Mouse (Mus musculus): ENCODE results near the gene Kif26b. TPM values are rescaled to one million over a fixed set of nuclear protein-coding genes. Genes with fewer than 3 reads are reported as not detected.

The Kif26b gene
- polyA plus RNA-seq, 1 experiment = not detected

- H3K4me3 ChIP-seq (replicated peaks; ENCODE audit: control insufficient read depth, low read depth, low read length) = no peak overlapping the region
- TF ChIP-seq POLR2A (IDR thresholded peaks at IDR 0.05; ENCODE audit: borderline replicate concordance, control insufficient read depth, low read depth, low read length) (no peak), CTCF (IDR thresholded peaks at IDR 0.05; ENCODE audit: control insufficient read depth, insufficient read depth, low read length) (no peak)
- WGBS = 68% methylated on average over 7 of the region's 7 CpGs
- no peak overlapping the region for H3K27ac ChIP-seq (ENCODE audit: control insufficient read depth, insufficient read depth, low read depth, low read length, poor library complexity)
- H3K4me1 ChIP-seq (ENCODE audit: control insufficient read depth, insufficient read depth, low read length) = no peaks in the 10 kb centered on the region
Measured at GRCm38 (mm10) chr1:178666524-178666923, 137.6 kb downstream of the Kif26b start.

- H3K4me3 ChIP-seq (replicated peaks; ENCODE audit: control insufficient read depth, low read depth, low read length) = no peak overlapping the region
- 77% methylated on average over 7 of the region's 7 CpGs for WGBS
- no peaks in the 10 kb centered on the region for H3K4me1 ChIP-seq (ENCODE audit: control insufficient read depth, insufficient read depth, low read length)
- TF ChIP-seq POLR2A (IDR thresholded peaks at IDR 0.05; ENCODE audit: borderline replicate concordance, control insufficient read depth, low read depth, low read length) = no peak
- TF ChIP-seq CTCF (IDR thresholded peaks at IDR 0.05; ENCODE audit: control insufficient read depth, insufficient read depth, low read length) = no peak
- H3K27ac ChIP-seq (ENCODE audit: control insufficient read depth, insufficient read depth, low read depth, low read length, poor library complexity) = no peak overlapping the region
Measured at GRCm38 (mm10) chr1:178667808-178668207, 138.9 kb downstream of the Kif26b start.

- no peak overlapping the region for H3K4me3 ChIP-seq (replicated peaks; ENCODE audit: control insufficient read depth, low read depth, low read length)
- H3K27ac ChIP-seq (ENCODE audit: control insufficient read depth, insufficient read depth, low read depth, low read length, poor library complexity) = no peak overlapping the region
- TF ChIP-seq POLR2A (IDR thresholded peaks at IDR 0.05; ENCODE audit: borderline replicate concordance, control insufficient read depth, low read depth, low read length) = no peak
- TF ChIP-seq CTCF (IDR thresholded peaks at IDR 0.05; ENCODE audit: control insufficient read depth, insufficient read depth, low read length) = no peak
- WGBS = 79% methylated on average over 4 of the region's 4 CpGs
- H3K4me1 ChIP-seq (ENCODE audit: control insufficient read depth, insufficient read depth, low read length) = no peaks in the 10 kb centered on the region
Measured at GRCm38 (mm10) chr1:178668907-178669306, 140.0 kb downstream of the Kif26b start.

- no peak overlapping the region for H3K27ac ChIP-seq (ENCODE audit: control insufficient read depth, insufficient read depth, low read depth, low read length, poor library complexity)
- no peaks in the 10 kb centered on the region for H3K4me1 ChIP-seq (ENCODE audit: control insufficient read depth, insufficient read depth, low read length)
- H3K4me3 ChIP-seq (replicated peaks; ENCODE audit: control insufficient read depth, low read depth, low read length) = no peak overlapping the region
- no peak for TF ChIP-seq POLR2A (IDR thresholded peaks at IDR 0.05; ENCODE audit: borderline replicate concordance, control insufficient read depth, low read depth, low read length)
- TF ChIP-seq CTCF (IDR thresholded peaks at IDR 0.05; ENCODE audit: control insufficient read depth, insufficient read depth, low read length) = no peak
- WGBS = 83% methylated on average over 7 of the region's 7 CpGs
Measured at GRCm38 (mm10) chr1:178673051-178673450, 144.1 kb downstream of the Kif26b start.

GRCm38 (mm10) chr1:178673506-178673905, 144.6 kb downstream of the Kif26b start:
- H3K4me3 ChIP-seq (replicated peaks; ENCODE audit: control insufficient read depth, low read depth, low read length) = no peak overlapping the region
- no peak overlapping the region for H3K27ac ChIP-seq (ENCODE audit: control insufficient read depth, insufficient read depth, low read depth, low read length, poor library complexity)
- TF ChIP-seq CTCF (IDR thresholded peaks at IDR 0.05; ENCODE audit: control insufficient read depth, insufficient read depth, low read length) = no peak
- no peak for TF ChIP-seq POLR2A (IDR thresholded peaks at IDR 0.05; ENCODE audit: borderline replicate concordance, control insufficient read depth, low read depth, low read length)
- no peaks in the 10 kb centered on the region for H3K4me1 ChIP-seq (ENCODE audit: control insufficient read depth, insufficient read depth, low read length)
- 65% methylated on average over 2 of the region's 2 CpGs for WGBS

- no peak overlapping the region for H3K27ac ChIP-seq (ENCODE audit: control insufficient read depth, insufficient read depth, low read depth, low read length, poor library complexity)
- no peak overlapping the region for H3K4me3 ChIP-seq (replicated peaks; ENCODE audit: control insufficient read depth, low read depth, low read length)
- 30% methylated on average over 3 of the region's 3 CpGs for WGBS
- TF ChIP-seq CTCF (IDR thresholded peaks at IDR 0.05; ENCODE audit: control insufficient read depth, insufficient read depth, low read length) (no peak), POLR2A (IDR thresholded peaks at IDR 0.05; ENCODE audit: borderline replicate concordance, control insufficient read depth, low read depth, low read length) (no peak)
- H3K4me1 ChIP-seq (ENCODE audit: control insufficient read depth, insufficient read depth, low read length) = no peaks in the 10 kb centered on the region
Measured at GRCm38 (mm10) chr1:178675542-178676252, 146.8 kb downstream of the Kif26b start.

GRCm38 (mm10) chr1:178677160-178677559, 148.2 kb downstream of the Kif26b start:
- Histone ChIP-seq H3K27ac (ENCODE audit: control insufficient read depth, insufficient read depth, low read depth, low read length, poor library complexity) (no peak overlapping the region), H3K4me1 (ENCODE audit: control insufficient read depth, insufficient read depth, low read length) (no peaks in the 10 kb centered on the region), H3K4me3 (replicated peaks; ENCODE audit: control insufficient read depth, low read depth, low read length) (no peak overlapping the region)
- TF ChIP-seq CTCF (IDR thresholded peaks at IDR 0.05; ENCODE audit: control insufficient read depth, insufficient read depth, low read length) = no peak
- no peak for TF ChIP-seq POLR2A (IDR thresholded peaks at IDR 0.05; ENCODE audit: borderline replicate concordance, control insufficient read depth, low read depth, low read length)
- 87% methylated on average over 12 of the region's 12 CpGs for WGBS

GRCm38 (mm10) chr1:178677630-178678221, 148.8 kb downstream of the Kif26b start:
- 46% methylated on average over 4 of the region's 4 CpGs for WGBS
- H3K27ac ChIP-seq (ENCODE audit: control insufficient read depth, insufficient read depth, low read depth, low read length, poor library complexity) = no peak overlapping the region
- TF ChIP-seq CTCF (IDR thresholded peaks at IDR 0.05; ENCODE audit: control insufficient read depth, insufficient read depth, low read length) (no peak), POLR2A (IDR thresholded peaks at IDR 0.05; ENCODE audit: borderline replicate concordance, control insufficient read depth, low read depth, low read length) (no peak)
- H3K4me3 ChIP-seq (replicated peaks; ENCODE audit: control insufficient read depth, low read depth, low read length) = no peak overlapping the region
- H3K4me1 ChIP-seq (ENCODE audit: control insufficient read depth, insufficient read depth, low read length) = no peaks in the 10 kb centered on the region
